Comparison of ENCODE assay signal across 9 mouse cellular contexts in genomic region chr5:134491712-134492417, GRCm38 (mm10). TPM values are rescaled to one million over a fixed set of nuclear protein-coding genes. Genes with fewer than 3 reads are reported as not detected.
DNase-seq lines count a peak whose midpoint lies in the region; ATAC-seq lines count a peak whose summit lies in the region.
"Had no signal": no experiment of that assay in that cellular context is flagged by ENCODE, and none has a peak within 500 bp of the region (broad histone marks: within the 10 kb centered on the region; RNA-seq: fewer than 3 reads in every experiment).

No protein-coding gene starts in this region.

- H3K9ac ChIP-seq in heart, embryonic 12.5 days = no peak overlapping the region
- H3K9ac ChIP-seq in kidney, embryonic 16.5 days (replicated peaks; ENCODE audit: low read length) = no peak overlapping the region
- no peak overlapping the region for H3K9ac ChIP-seq in liver, embryonic 11.5 days (ENCODE audit: low read depth, low read length)
- no peak overlapping the region for H3K9ac ChIP-seq in neural tube, embryonic 11.5 days (ENCODE audit: low read length)
- H3K9ac ChIP-seq in stomach, embryonic 16.5 days (ENCODE audit: low read length) = peak overlapping the region; percentile 44; the same call in 1 of the 2 replicates

- 27% methylated on average over 18 of the region's 18 CpGs for WGBS in heart, embryonic 12.5 days
- WGBS in kidney, embryonic 16.5 days = 32% methylated on average over 18 of the region's 18 CpGs
- 30% methylated on average over 18 of the region's 18 CpGs for WGBS in liver, embryonic 11.5 days
- 31% methylated on average over 18 of the region's 18 CpGs for WGBS in neural tube, embryonic 11.5 days
- 26% methylated on average over 18 of the region's 18 CpGs for WGBS in stomach, embryonic 16.5 days

- H3K4me2 ChIP-seq in heart, embryonic 12.5 days = no peak overlapping the region
- no peak overlapping the region for H3K4me2 ChIP-seq in kidney, embryonic 16.5 days (replicated peaks; ENCODE audit: low read depth, low read length)
- peak overlapping the region; percentile 37; the same call in 1 of the 2 replicates for H3K4me2 ChIP-seq in liver, embryonic 11.5 days
- H3K4me2 ChIP-seq in neural tube, embryonic 11.5 days (ENCODE audit: low read depth) = no peak overlapping the region
- H3K4me2 ChIP-seq in stomach, embryonic 16.5 days (ENCODE audit: low read depth, low read length) = no peak overlapping the region

- peaks cover 8% of the 10 kb centered on the region; the same call in 1 of the 2 replicates for H3K4me1 ChIP-seq in heart, embryonic 12.5 days (replicated peaks)
- H3K4me1 ChIP-seq in kidney, embryonic 16.5 days (ENCODE audit: insufficient read depth, low read length) = peaks cover 5% of the 10 kb centered on the region
- H3K4me1 ChIP-seq in liver, embryonic 11.5 days (replicated peaks; ENCODE audit: control insufficient read depth, insufficient read depth, low read length) = peaks cover 6% of the 10 kb centered on the region; the same call in 1 of the 2 replicates
- no peaks in the 10 kb centered on the region for H3K4me1 ChIP-seq in neural tube, embryonic 11.5 days (ENCODE audit: control insufficient read depth, insufficient read depth, low read length)
- H3K4me1 ChIP-seq in stomach, embryonic 16.5 days (ENCODE audit: control insufficient read depth, insufficient read depth, low read length) = peaks cover 4% of the 10 kb centered on the region; the same call in 1 of the 2 replicates

- 0 out of 2 replicates have a peak overlapping the region, but pooled peaks have one; percentile 2 for H3K27ac ChIP-seq in heart, embryonic 12.5 days (ENCODE audit: poor library complexity, severe bottlenecking)
- no peak overlapping the region for H3K27ac ChIP-seq in kidney, embryonic 16.5 days (ENCODE audit: low read length)
- no peak overlapping the region for H3K27ac ChIP-seq in liver, embryonic 11.5 days (ENCODE audit: low read depth, low read length)
- H3K27ac ChIP-seq in neural tube, embryonic 11.5 days (ENCODE audit: low read depth, low read length) = no peak overlapping the region
- peak overlapping the region; percentile 50; the same call in 1 of the 2 replicates for H3K27ac ChIP-seq in stomach, embryonic 16.5 days (ENCODE audit: low read length)

- H3K9me3 ChIP-seq in heart, embryonic 12.5 days (replicated peaks) = no peaks in the 10 kb centered on the region
- H3K9me3 ChIP-seq in kidney, embryonic 16.5 days (ENCODE audit: low read length) = no peaks in the 10 kb centered on the region
- no peaks in the 10 kb centered on the region for H3K9me3 ChIP-seq in liver, embryonic 11.5 days (ENCODE audit: control insufficient read depth, low read length)
- no peaks in the 10 kb centered on the region for H3K9me3 ChIP-seq in neural tube, embryonic 11.5 days (ENCODE audit: control insufficient read depth, low read length)
- no peaks in the 10 kb centered on the region for H3K9me3 ChIP-seq in stomach, embryonic 16.5 days (replicated peaks; ENCODE audit: control insufficient read depth, low read length)

- peak; percentile 93 for DNase-seq in CD4-positive helper T cell, adult 2 months (ENCODE audit: low read depth, low spot score)
- DNase-seq in brain, adult 2 months (ENCODE audit: low read depth, low spot score) = peak; percentile 94
- peak; percentile 85 for DNase-seq in liver, embryonic 11.5 days (ENCODE audit: low spot score)
- peak; percentile 84 for DNase-seq in neural tube, embryonic 11.5 days (ENCODE audit: low spot score)

- no peaks in the 10 kb centered on the region for H3K27me3 ChIP-seq in heart, embryonic 12.5 days (replicated peaks)
- H3K27me3 ChIP-seq in kidney, embryonic 16.5 days (ENCODE audit: insufficient read depth, low read length) = no peaks in the 10 kb centered on the region
- H3K27me3 ChIP-seq in liver, embryonic 11.5 days (replicated peaks; ENCODE audit: control insufficient read depth, insufficient read depth, low read length) = no peaks in the 10 kb centered on the region
- H3K27me3 ChIP-seq in neural tube, embryonic 11.5 days (ENCODE audit: control insufficient read depth, insufficient read depth, low read length) = no peaks in the 10 kb centered on the region
- no peaks in the 10 kb centered on the region for H3K27me3 ChIP-seq in stomach, embryonic 16.5 days (ENCODE audit: control insufficient read depth, insufficient read depth, low read length)

- H3K36me3 ChIP-seq in heart, embryonic 12.5 days = peaks cover 28% of the 10 kb centered on the region
- H3K36me3 ChIP-seq in kidney, embryonic 16.5 days (ENCODE audit: insufficient read depth, low read length) = peaks cover 17% of the 10 kb centered on the region
- no peaks in the 10 kb centered on the region for H3K36me3 ChIP-seq in liver, embryonic 11.5 days (ENCODE audit: control insufficient read depth, insufficient read depth, low read length)
- peaks cover 18% of the 10 kb centered on the region for H3K36me3 ChIP-seq in neural tube, embryonic 11.5 days (ENCODE audit: control insufficient read depth, insufficient read depth, low read length)
- peaks cover 19% of the 10 kb centered on the region; the same call in 1 of the 2 replicates for H3K36me3 ChIP-seq in stomach, embryonic 16.5 days (ENCODE audit: control insufficient read depth, insufficient read depth, low read length)

- peak; percentile 66 for ATAC-seq in erythroblast, adult 5-6 weeks (replicated peaks; ENCODE audit: low FRiP score, poor library complexity, severe bottlenecking)
- ATAC-seq in heart, embryonic 12.5 days (ENCODE audit: insufficient number of reproducible peaks, low FRiP score) = 0 out of 2 replicates have a peak, but pooled peaks have one; percentile 18
- peak; percentile 33; the same call in 1 of the 2 replicates for ATAC-seq in kidney, embryonic 16.5 days (ENCODE audit: low FRiP score, low TSS enrichment)
- peak; percentile 51 for ATAC-seq in liver, embryonic 11.5 days (replicated peaks; ENCODE audit: low FRiP score)
- no peak for ATAC-seq in neural tube, embryonic 11.5 days (ENCODE audit: insufficient read depth, low FRiP score, low TSS enrichment)
- peak; percentile 56; the same call in 1 of the 2 replicates for ATAC-seq in stomach, embryonic 16.5 days (ENCODE audit: insufficient read depth, low FRiP score)

- H3K4me3 ChIP-seq in heart, embryonic 12.5 days = no peak overlapping the region
- H3K4me3 ChIP-seq in kidney, embryonic 16.5 days (ENCODE audit: low read length) = no peak overlapping the region
- no peak overlapping the region for H3K4me3 ChIP-seq in liver, embryonic 11.5 days (ENCODE audit: low read depth, low read length)
- H3K4me3 ChIP-seq in neural tube, embryonic 11.5 days (ENCODE audit: low read depth, low read length) = no peak overlapping the region
- H3K4me3 ChIP-seq in stomach, embryonic 16.5 days (replicated peaks; ENCODE audit: low read length) = no peak overlapping the region
- H3K4me3 ChIP-seq: erythroblast, embryonic 14.5 days had no signal

RNA-seq across cellular contexts. Expression of gene Gtf2ird1, which starts 35.3 kb away (rescaled TPM):
- 3.3 and 29.0 TPM in 2 replicates for total RNA-seq in erythroblast, adult 5-6 weeks (2015; ENCODE audit: low replicate concordance)
- total RNA-seq in erythroblast, adult 5-6 weeks (2017; ENCODE audit: low replicate concordance) = 2.2 TPM in 2 replicates
- polyA plus RNA-seq in heart, embryonic 12.5 days (2016; fragmentation: Nextera tagmentation; extraction: Ambion mirVana) = 64.8 and 72.8 TPM in 2 replicates
- 73.8 and 76.9 TPM in 2 replicates for polyA plus RNA-seq in kidney, embryonic 16.5 days (2015; fragmentation: Nextera tagmentation; extraction: Ambion mirVana)
- 46.7 and 51.8 TPM in 2 replicates for polyA plus RNA-seq in liver, embryonic 11.5 days (2014; fragmentation: Nextera tagmentation; extraction: Ambion mirVana)
- polyA plus RNA-seq in neural tube, embryonic 11.5 days (2014; fragmentation: Nextera tagmentation; extraction: Ambion mirVana) = 75.6 and 79.9 TPM in 2 replicates
- 70.5 and 75.0 TPM in 2 replicates for polyA plus RNA-seq in stomach, embryonic 16.5 days (2015; fragmentation: Nextera tagmentation; extraction: Ambion mirVana)

Comparison
In these comparisons a context has a peak if more than half of its experiments do, and no peak if none do; other contexts are left out.
1. H3K27ac ChIP-seq: peak in heart, embryonic 12.5 days (single experiment) and stomach, embryonic 16.5 days (single experiment); none in kidney, embryonic 16.5 days (single experiment), liver, embryonic 11.5 days (single experiment) and neural tube, embryonic 11.5 days (single experiment).
2. Peak in every context shown above with its lines, with median percentiles within 50 percentile points of each other: DNase-seq.